Comparison of ENCODE assay signal across 22 mouse cellular contexts in genomic region chr10:52760527-52760926, GRCm38 (mm10).
DNase-seq lines count a peak whose midpoint lies in the region; ATAC-seq and TF ChIP-seq lines count a peak whose summit lies in the region.
"Had no signal": no experiment of that assay in that cellular context is flagged by ENCODE, and none has a peak within 500 bp of the region (broad histone marks: within the 10 kb centered on the region; RNA-seq: fewer than 3 reads in every experiment).

No protein-coding gene starts in this region.

- intact Hi-C loops in heart, postnatal 10 days (cut with DNase I), result no loop called here

- no peak for TF ChIP-seq CTCF in forebrain, postnatal 0 days (IDR thresholded peaks at IDR 0.05; ENCODE audit: low read depth)

- no peaks in the 10 kb centered on the region for H3K36me3 ChIP-seq in forebrain, postnatal 0 days (ENCODE audit: insufficient read depth)
- H3K36me3 ChIP-seq in forebrain, embryonic 12.5 days (replicated peaks), result no peaks in the 10 kb centered on the region
- H3K36me3 ChIP-seq: G1E had no signal

- no peak overlapping the region for H3K4me3 ChIP-seq in forebrain, postnatal 0 days (ENCODE audit: low read depth, low read length)
- H3K4me3 ChIP-seq in forebrain, embryonic 12.5 days (replicated peaks), result no peak overlapping the region

- H3K9ac ChIP-seq in forebrain, postnatal 0 days, result no peak overlapping the region
- H3K9ac ChIP-seq in forebrain, embryonic 12.5 days, result no peak overlapping the region

- peak; percentile 69 for ATAC-seq in forebrain, postnatal 0 days
- ATAC-seq in forebrain, embryonic 12.5 days (ENCODE audit: low FRiP score), result no peak
- ATAC-seq in frontal cortex, adult (ENCODE audit: low TSS enrichment), result peak; percentile 67
- ATAC-seq: activated CD4-positive, CD25-positive, alpha-beta regulatory T cell, adult 4 months; CD4-positive, CD25-positive, alpha-beta regulatory T cell, adult 4 months; Patski had no signal

- DNase-seq in forebrain, postnatal 0 days, result no peak
- no peak for DNase-seq in frontal cortex, postnatal 10 days (ENCODE audit: low spot score in 2 of 2)
- DNase-seq in brain, adult 2 months (ENCODE audit: low read depth, low spot score), result peak; percentile 31
- DNase-seq in heart, postnatal 10 days, result no peak
- DNase-seq: adrenal gland, adult 2 months; adrenal gland, adult 8-10 months; adrenal gland, postnatal 10 days; adrenal gland, postnatal 14 days; adrenal gland, postnatal 25 days; adrenal gland, postnatal 36 days; B cell, adult 2 months; cerebellum, adult 11 months; cerebellum, adult 11-12 months; cerebellum, adult 18-20 months; cerebellum, adult 2 months had no signal

- H3K4me2 ChIP-seq in forebrain, postnatal 0 days (ENCODE audit: low read depth), result no peak overlapping the region
- no peak overlapping the region for H3K4me2 ChIP-seq in forebrain, embryonic 12.5 days

- no peaks in the 10 kb centered on the region for H3K27me3 ChIP-seq in forebrain, postnatal 0 days (ENCODE audit: insufficient read depth, low read length)
- no peaks in the 10 kb centered on the region for H3K27me3 ChIP-seq in forebrain, embryonic 12.5 days
- H3K27me3 ChIP-seq: CH12.LX, Patski had no signal

- no peaks in the 10 kb centered on the region for H3K4me1 ChIP-seq in forebrain, postnatal 0 days (ENCODE audit: insufficient read depth)
- H3K4me1 ChIP-seq in forebrain, embryonic 12.5 days, result 0 out of 2 replicates have a peak, but pooled peaks cover 7% of the 10 kb centered on the region

- 76% methylated on average over 1 of the region's 1 CpGs for WGBS in forebrain, postnatal 0 days
- 91% methylated on average over 1 of the region's 1 CpGs for WGBS in forebrain, embryonic 12.5 days

- no peak overlapping the region for H3K27ac ChIP-seq in forebrain, postnatal 0 days (ENCODE audit: low read depth, low read length)
- no peak overlapping the region for H3K27ac ChIP-seq in forebrain, embryonic 12.5 days

- H3K9me3 ChIP-seq in forebrain, postnatal 0 days (ENCODE audit: low read length), result no peaks in the 10 kb centered on the region
- H3K9me3 ChIP-seq in forebrain, embryonic 12.5 days, result no peaks in the 10 kb centered on the region
- H3K9me3 ChIP-seq: G1E had no signal
